Mouse (Mus musculus) forebrain, embryonic 14.5 days (tissue): ENCODE results near the gene Gm26657. TPM values are rescaled to one million over a fixed set of nuclear protein-coding genes. Genes with fewer than 3 reads are reported as not detected.

Source experiments
- ATAC-seq: fragments of 200-750 bp; cut with Nextera tagmentation; 2 replicates; pipeline ENCODE4 v1.8.0; 2017; ENCODE audit warnings: mild to moderate bottlenecking, moderate library complexity
- DNase-seq: peaks from one replicate; pipeline ENCODE4 v3.0.0-alpha.2; 2015; ENCODE audit warnings: low spot score
- H3K27ac ChIP-seq: fragments of 300-500 bp; sonication (generic); 2 replicates; pipeline ENCODE4 v1.5.1; 2014; ENCODE audit warnings: low read depth, mild to moderate bottlenecking, control low read depth, low read length, moderate library complexity
- H3K27me3 ChIP-seq: fragments of 300-500 bp; sonication (generic); replicated peaks from 2 replicates; pipeline ENCODE4 v1.6.1; 2014; ENCODE audit warnings: low read length, control low read depth, mixed read lengths; ENCODE audit not compliant: control insufficient read depth, insufficient read depth
- H3K36me3 ChIP-seq: fragments of 300-500 bp; sonication (generic); 2 replicates; pipeline ENCODE4 v1.6.1; 2014; ENCODE audit warnings: low read length, control low read depth; ENCODE audit not compliant: control insufficient read depth, insufficient read depth
- H3K4me1 ChIP-seq: fragments of 300-500 bp; sonication (generic); 2 replicates; pipeline ENCODE4 v1.6.1; 2014; ENCODE audit warnings: antibody characterized with exemption, low read length, control low read depth; ENCODE audit not compliant: control insufficient read depth, insufficient read depth
- H3K4me2 ChIP-seq: fragments of 300-500 bp; sonication (generic); 2 replicates; pipeline ENCODE4 v1.6.1; 2014; ENCODE audit warnings: mild to moderate bottlenecking, control low read depth, low read length
- H3K4me3 ChIP-seq: fragments of 300-500 bp; sonication (generic); 2 replicates; pipeline ENCODE4 v1.5.1; 2014; ENCODE audit warnings: low read depth, low read length, control low read depth
- H3K9ac ChIP-seq: fragments of 300-500 bp; sonication (generic); 2 replicates; pipeline ENCODE4 v1.6.1; 2014; ENCODE audit warnings: mild to moderate bottlenecking, low read length, control low read depth, moderate library complexity
- H3K9me3 ChIP-seq: fragments of 300-500 bp; sonication (generic); replicated peaks from 2 replicates; pipeline ENCODE4 v1.6.1; 2016; ENCODE audit warnings: low read length, control low read depth, mixed read lengths; ENCODE audit not compliant: control insufficient read depth
- WGBS: fragments of 180-500 bp; shearing (Covaris S2); extraction: QIAGEN DNeasy Blood & Tissue Kit; methylation state at CpG from one replicate; pipeline ENCODE4 v1.1.7; 2014; 5-methylcytosine and 5-hydroxymethylcytosine counted together
- polyA plus RNA-seq: library from polyadenylated mRNA; unstranded; fragments of >200 nt; fragmentation: Nextera tagmentation; extraction: Ambion mirVana; gene quantifications from 2 replicates; pipeline ENCODE4 v1.2.1, GENCODE M21; 2014

Gene Gm26657
- not detected in 2 replicates for polyA plus RNA-seq

DNA sequence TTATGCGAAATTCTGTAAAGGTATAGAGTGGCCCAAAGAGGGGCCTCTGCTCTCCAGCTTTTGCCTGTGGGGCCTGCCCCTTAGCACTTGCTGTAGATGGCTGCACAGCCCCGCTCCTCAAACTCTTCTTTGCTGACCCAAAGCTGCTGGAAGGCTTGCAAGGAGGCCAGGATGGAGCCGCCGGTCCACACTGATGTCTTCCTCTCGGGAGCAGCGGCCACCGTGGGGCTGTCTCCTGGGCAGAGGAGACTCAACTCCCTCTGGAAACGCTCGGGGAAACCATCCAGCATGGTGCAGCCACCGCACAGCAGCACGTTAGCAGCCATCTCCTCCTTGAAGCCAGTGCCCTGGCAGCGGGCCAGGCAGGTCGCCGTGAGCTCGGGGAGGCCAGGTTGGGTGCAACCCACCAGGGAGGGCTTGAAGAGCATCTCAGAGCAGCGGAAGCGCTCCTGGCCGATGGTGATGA lies at the start of gene Gm26657:
Gene Gm26657, plus strand, starts transcription at position 51 of the 466 bp plus-strand sequence.
- peaks cover 7% of the 10 kb centered on the region for H3K36me3 ChIP-seq
- no peak within 1 kb of the TSS for H3K4me2 ChIP-seq
- H3K27ac ChIP-seq = no peak within 1 kb of the TSS
- no peak within 1 kb of the TSS for H3K9ac ChIP-seq
- H3K4me1 ChIP-seq = no peaks in the 10 kb centered on the region
- ATAC-seq (no peak), DNase-seq (no peak)
- H3K9me3 ChIP-seq = no peaks in the 10 kb centered on the region
- no peak within 1 kb of the TSS for H3K4me3 ChIP-seq
- WGBS = 89% methylated on average over 18 of the region's 18 CpGs
- H3K27me3 ChIP-seq = no peaks in the 10 kb centered on the region

DNA sequence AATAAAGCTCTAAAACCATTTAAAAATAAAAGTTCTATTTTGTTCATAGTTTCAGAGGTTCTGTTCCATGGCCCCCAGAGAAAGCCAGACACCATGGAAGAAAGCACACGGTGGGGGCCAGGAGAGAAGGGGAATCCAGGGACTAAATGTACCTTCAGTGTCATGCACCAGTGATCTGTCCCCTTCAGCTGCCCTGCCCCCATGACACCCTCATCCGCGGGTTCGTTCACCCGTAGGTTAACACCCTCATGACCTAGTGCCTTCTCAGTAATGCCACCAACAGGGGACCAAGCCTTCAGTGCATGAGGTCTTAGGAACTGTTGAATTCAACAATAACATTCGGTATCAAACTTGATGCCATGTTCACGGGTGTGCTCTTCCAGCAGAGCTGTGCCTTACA lies 43.5 kb upstream of the Gm26657 start:
- WGBS = 84% methylated on average over 7 of the region's 7 CpGs

DNA sequence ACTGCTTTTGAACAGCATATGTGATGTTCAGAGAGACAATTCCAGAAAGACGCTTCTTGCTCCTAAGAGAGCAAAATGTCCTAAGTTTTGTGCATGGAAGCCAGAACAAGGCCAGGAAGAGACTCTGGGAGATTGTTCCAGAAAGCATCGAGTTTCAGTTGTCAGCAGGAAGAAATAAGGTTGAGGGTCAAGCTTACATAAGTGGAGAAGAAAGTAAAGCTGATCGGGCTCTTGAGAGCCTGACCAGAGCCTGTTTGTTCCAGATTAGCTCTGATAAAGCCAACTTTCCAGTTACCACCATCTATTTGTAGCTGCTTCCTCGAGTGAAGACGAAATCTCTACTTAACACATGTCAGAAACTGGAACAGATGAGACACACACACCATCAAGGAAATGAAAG lies 41.2 kb upstream of the Gm26657 start:
- no peaks in the 10 kb centered on the region for H3K4me1 ChIP-seq
- H3K4me2 ChIP-seq = no peak overlapping the region
- H3K9me3 ChIP-seq = no peaks in the 10 kb centered on the region
- no peak overlapping the region for H3K27ac ChIP-seq
- no peaks in the 10 kb centered on the region for H3K27me3 ChIP-seq
- no peak for DNase-seq
- H3K36me3 ChIP-seq = no peaks in the 10 kb centered on the region
- no peak overlapping the region for H3K9ac ChIP-seq
- 85% methylated on average over 5 of the region's 5 CpGs for WGBS
- ATAC-seq = no peak
- no peak overlapping the region for H3K4me3 ChIP-seq

More for the DNA sequence above, 43.5 kb upstream of the Gm26657 start:
- H3K36me3 ChIP-seq = no peaks in the 10 kb centered on the region
- H3K4me2 ChIP-seq = no peak overlapping the region
- no peaks in the 10 kb centered on the region for H3K27me3 ChIP-seq
- H3K4me3 ChIP-seq = no peak overlapping the region
- H3K27ac ChIP-seq = no peak overlapping the region
- ATAC-seq = no peak
- no peaks in the 10 kb centered on the region for H3K4me1 ChIP-seq
- no peaks in the 10 kb centered on the region for H3K9me3 ChIP-seq
- no peak for DNase-seq
- H3K9ac ChIP-seq = no peak overlapping the region

DNA sequence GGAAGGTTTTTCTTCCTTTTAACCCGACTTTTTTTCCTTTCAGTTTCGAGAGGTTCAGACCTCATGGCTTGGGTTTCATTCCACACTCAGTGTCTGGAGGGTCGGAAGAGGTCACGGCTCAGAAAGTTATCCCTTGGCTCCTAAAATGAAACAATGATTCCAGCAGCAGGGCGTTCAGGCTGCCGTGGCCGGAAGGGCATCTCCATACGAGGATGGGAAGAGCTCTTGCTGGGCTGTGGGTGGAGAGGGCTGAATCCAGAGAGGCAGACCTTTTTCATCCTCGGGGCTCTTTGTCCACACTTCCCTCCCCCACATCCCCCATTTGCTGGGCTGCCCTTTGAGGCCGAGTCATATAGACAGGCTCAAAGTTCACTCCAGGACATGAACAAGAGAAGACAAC lies 37.6 kb upstream of the Gm26657 start:
- 6% methylated on average over 10 of the region's 10 CpGs for WGBS
- Histone ChIP-seq H3K27ac (no peak overlapping the region), H3K36me3 (no peaks in the 10 kb centered on the region), H3K4me2 (no peak overlapping the region; the same call in 1 of the 2 replicates), H3K27me3 (no peaks in the 10 kb centered on the region), H3K9ac (no peak overlapping the region), H3K4me1 (no peaks in the 10 kb centered on the region), H3K9me3 (no peaks in the 10 kb centered on the region), H3K4me3 (no peak overlapping the region)
- ATAC-seq (no peak), DNase-seq (no peak)

DNA sequence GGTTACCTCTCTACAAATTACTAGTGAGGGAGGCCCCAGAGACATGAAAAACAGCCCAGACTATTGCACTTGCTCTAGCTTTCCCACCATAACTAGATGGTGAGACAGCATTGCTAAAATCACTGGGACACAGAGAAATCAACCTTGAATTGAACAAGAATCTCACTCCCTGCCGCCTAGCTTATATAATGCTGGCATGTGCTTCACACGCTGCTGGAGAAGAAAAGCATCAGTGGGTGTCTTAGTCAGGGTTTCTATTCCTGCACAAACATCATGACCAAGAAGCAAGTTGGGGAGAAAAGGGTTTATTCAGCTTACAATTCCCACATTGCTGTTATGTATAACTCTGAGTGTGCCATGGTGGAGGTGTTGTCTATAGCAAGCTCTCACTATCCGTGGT lies 26.7 kb upstream of the Gm26657 start:
- WGBS = 77% methylated on average over 3 of the region's 3 CpGs
- H3K4me1 ChIP-seq = no peaks in the 10 kb centered on the region; the same call in 1 of the 2 replicates
- H3K4me2 ChIP-seq = no peak overlapping the region
- DNase-seq (no peak), ATAC-seq (no peak)
- H3K36me3 ChIP-seq = no peaks in the 10 kb centered on the region
- no peak overlapping the region for H3K4me3 ChIP-seq
- H3K9me3 ChIP-seq = no peaks in the 10 kb centered on the region
- H3K9ac ChIP-seq = no peak overlapping the region
- no peaks in the 10 kb centered on the region for H3K27me3 ChIP-seq
- no peak overlapping the region for H3K27ac ChIP-seq

DNA sequence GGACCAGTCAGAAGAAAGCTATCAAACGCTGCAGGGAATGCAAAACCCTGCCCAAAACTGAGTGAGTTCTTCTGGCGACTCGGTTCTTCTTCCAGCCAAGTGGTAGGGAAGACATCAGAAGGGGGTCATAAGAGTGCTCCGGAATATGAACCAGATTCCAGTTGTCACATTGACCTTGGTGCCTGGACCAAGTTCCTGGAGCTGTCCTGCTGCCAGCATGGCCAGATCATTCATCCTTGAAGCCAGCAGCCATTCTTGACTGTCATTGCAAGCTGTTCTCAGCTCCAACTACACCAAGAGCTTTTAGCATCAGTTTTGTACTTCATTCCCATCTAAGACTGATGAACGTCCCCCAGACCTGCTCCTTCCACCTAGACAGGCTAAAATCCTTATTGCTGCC lies 23.1 kb upstream of the Gm26657 start:
- no peak overlapping the region for H3K4me2 ChIP-seq
- H3K4me3 ChIP-seq = no peak overlapping the region
- H3K27me3 ChIP-seq = no peaks in the 10 kb centered on the region
- no peaks in the 10 kb centered on the region for H3K4me1 ChIP-seq
- ATAC-seq (no peak), DNase-seq (no peak)
- 60% methylated on average over 5 of the region's 5 CpGs for WGBS
- H3K27ac ChIP-seq = no peak overlapping the region
- H3K9me3 ChIP-seq = no peaks in the 10 kb centered on the region
- H3K9ac ChIP-seq = no peak overlapping the region
- no peaks in the 10 kb centered on the region for H3K36me3 ChIP-seq

DNA sequence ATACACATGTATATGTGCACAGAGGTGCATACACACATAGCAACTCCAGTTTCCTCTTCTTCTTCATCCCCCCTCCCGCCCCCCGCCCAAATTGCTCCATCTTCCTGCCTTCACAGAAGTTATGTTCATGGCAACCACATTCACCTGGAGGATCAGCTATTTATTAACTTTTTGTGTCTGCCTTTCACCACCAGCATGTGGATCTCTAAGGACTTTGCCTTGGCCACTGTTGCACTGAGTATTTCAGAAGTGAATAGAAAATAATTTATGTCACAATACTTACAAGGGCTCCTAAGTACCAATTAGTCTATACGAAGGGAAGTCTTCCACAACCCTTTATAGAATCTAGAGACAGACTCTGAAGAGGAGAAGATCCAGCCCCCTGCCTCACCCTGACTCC lies 21.9 kb upstream of the Gm26657 start:
- 78% methylated on average over 3 of the region's 3 CpGs for WGBS
- Histone ChIP-seq H3K9ac (no peak overlapping the region), H3K27me3 (no peaks in the 10 kb centered on the region), H3K4me1 (no peaks in the 10 kb centered on the region), H3K4me2 (no peak overlapping the region), H3K36me3 (no peaks in the 10 kb centered on the region), H3K4me3 (no peak overlapping the region), H3K9me3 (no peaks in the 10 kb centered on the region), H3K27ac (no peak overlapping the region)
- DNase-seq = no peak
- ATAC-seq = no peak

DNA sequence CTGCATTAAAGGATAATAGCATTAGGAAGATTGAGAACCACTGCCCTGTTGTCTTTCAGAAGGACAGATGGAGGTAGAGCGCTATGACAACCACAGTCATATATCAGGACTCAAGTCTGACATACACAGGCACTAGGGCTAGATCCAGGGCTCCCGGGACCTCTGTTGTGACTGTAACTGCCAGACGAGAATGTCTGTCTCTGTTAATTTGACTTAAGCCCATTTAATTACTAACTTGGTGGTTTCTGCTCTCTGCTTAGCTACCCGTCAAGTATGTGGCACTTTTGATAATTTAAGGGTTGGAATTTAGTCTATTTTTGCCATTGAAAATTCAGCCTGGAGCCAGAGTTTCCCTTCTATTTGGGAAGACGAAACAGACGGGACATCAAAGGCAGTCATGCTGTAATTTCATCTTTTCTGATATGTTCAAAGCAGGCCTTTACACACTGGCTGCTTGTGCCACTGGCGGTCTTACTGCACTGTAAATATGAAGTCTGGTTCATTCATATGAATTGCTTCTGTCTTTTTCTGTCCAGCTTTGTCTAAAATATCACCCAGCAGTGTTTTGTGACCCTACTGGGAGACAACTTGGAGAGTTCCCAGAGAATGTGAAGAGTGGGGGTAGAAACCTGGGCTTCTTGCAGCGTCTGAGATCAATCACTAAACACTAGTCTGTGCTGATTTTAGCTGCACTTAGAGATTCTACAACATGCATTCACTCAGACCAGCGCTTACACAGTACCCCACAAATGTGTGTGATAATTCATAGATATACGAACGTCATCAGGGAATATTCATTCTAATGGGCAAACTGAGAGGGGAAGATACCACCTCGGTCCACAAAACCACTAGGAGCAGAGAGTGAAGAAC lies 21.1 kb upstream of the Gm26657 start:
- H3K9me3 ChIP-seq = no peaks in the 10 kb centered on the region
- no peak overlapping the region for H3K4me3 ChIP-seq
- H3K36me3 ChIP-seq = no peaks in the 10 kb centered on the region
- H3K4me1 ChIP-seq = no peaks in the 10 kb centered on the region
- ATAC-seq (no peak), DNase-seq (peak; percentile 3)
- H3K27me3 ChIP-seq = no peaks in the 10 kb centered on the region
- H3K9ac ChIP-seq = no peak overlapping the region
- H3K27ac ChIP-seq = no peak overlapping the region
- WGBS = 68% methylated on average over 12 of the region's 12 CpGs
- H3K4me2 ChIP-seq = no peak overlapping the region

DNA sequence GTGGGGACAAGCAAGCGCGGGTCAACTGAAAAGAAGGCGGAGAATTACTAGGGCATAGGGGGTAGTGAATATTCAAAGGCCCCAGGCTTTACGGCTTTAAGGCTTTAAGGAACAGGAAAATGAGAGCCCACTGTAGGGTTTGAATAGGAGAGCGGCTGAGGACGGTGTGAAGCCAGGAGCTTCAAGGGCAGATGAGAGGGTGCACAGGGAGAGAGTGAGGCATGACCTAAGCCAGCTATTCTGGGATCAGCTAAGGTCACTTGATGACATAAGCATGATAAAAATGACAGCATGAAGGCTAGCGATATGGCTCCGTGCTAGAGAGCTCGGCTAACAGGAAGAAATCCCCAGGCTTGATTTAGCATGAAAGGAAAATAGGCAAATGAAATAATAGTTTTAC lies 20.4 kb upstream of the Gm26657 start:
- Histone ChIP-seq H3K9ac (no peak overlapping the region), H3K9me3 (no peaks in the 10 kb centered on the region), H3K4me2 (no peak overlapping the region), H3K4me3 (no peak overlapping the region), H3K27ac (no peak overlapping the region), H3K4me1 (no peaks in the 10 kb centered on the region), H3K36me3 (no peaks in the 10 kb centered on the region), H3K27me3 (no peaks in the 10 kb centered on the region)
- no peak for DNase-seq
- 66% methylated on average over 9 of the region's 9 CpGs for WGBS
- ATAC-seq = no peak
